8 mouse cellular contexts compared by ENCODE assay signal in the genomic region with DNA sequence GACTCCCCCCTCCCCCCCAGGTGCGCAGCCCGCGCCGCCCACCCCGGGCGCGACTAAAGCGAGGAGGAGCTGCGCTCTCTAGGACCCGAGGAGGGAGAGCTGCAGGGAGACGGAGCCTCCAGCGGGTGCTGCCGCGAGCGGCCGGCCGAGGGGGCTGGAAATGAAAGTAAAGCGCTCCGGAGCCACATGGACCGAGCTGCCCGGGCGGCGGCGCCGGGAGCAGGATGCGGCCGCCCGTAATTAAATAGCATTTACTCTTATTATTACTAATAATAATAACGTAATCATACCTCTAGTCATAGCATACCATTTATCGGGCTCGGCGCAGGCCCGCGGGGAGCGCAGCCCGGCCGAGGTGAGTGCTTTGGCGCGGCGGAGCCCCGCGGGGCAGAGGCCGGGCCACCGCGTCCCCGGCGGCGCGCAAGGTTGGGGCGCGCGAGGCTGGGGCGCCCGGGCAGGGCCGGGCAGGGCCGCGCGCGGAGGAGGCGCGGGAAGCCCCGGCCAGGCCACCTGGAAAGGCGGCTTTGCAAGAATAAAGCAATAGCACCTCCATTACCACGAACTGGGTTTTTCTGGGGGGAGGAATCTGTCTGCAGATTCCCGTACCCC. TPM values are rescaled to one million over a fixed set of nuclear protein-coding genes. Genes with fewer than 3 reads are reported as not detected.
DNase-seq lines count a peak whose midpoint lies in the region; ATAC-seq and TF ChIP-seq lines count a peak whose summit lies in the region.

A gene (plus strand): TSS at position 66 of the 609 bp plus-strand sequence.
A gene (minus strand): TSS at position 539 of the 609 bp plus-strand sequence.

- DNase-seq in adrenal gland, adult 18-20 months (ENCODE audit: low spot score in 2 of 2) = peak; percentile 72 to 79
- DNase-seq in embryo, embryonic 10 days (ENCODE audit: low spot score) = peak; percentile 72
- peak; percentile 76 for DNase-seq in gastrocnemius, postnatal 10 days
- DNase-seq in hindbrain, postnatal 0 days (ENCODE audit: low spot score) = peak; percentile 85
- peak; percentile 26 to 65 for DNase-seq in left cerebral cortex, adult 9 months (ENCODE audit: low spot score in 2 of 2)
- peak; percentile 83 to 85 for DNase-seq in right cerebral cortex, postnatal 10 days (ENCODE audit: low spot score in 2 of 2)
- peak; percentile 62 to 76 for DNase-seq in urinary bladder, postnatal 36 days (ENCODE audit: low spot score in 2 of 2)

- peak within 1 kb of the TSS; percentile 95 for H3K9ac ChIP-seq in hindbrain, postnatal 0 days (replicated peaks; ENCODE audit: low read length)

- no peaks in the 10 kb centered on the region for H3K27me3 ChIP-seq in hindbrain, postnatal 0 days (ENCODE audit: insufficient read depth, low read length)

- H3K4me1 ChIP-seq in hindbrain, postnatal 0 days (ENCODE audit: insufficient read depth, low read length) = peaks cover 7% of the 10 kb centered on the region; the same call in 1 of the 2 replicates

- peak within 1 kb of the TSS; percentile 80 for H3K4me3 ChIP-seq in hindbrain, postnatal 0 days (ENCODE audit: low read length)

- peak; percentile 23; the same call in 1 of the 2 replicates for TF ChIP-seq CTCF in hindbrain, postnatal 0 days (IDR thresholded peaks at IDR 0.05; ENCODE audit: low read depth)

- H3K27ac ChIP-seq in hindbrain, postnatal 0 days = peak within 1 kb of the TSS; percentile 95

- H3K36me3 ChIP-seq in hindbrain, postnatal 0 days (ENCODE audit: insufficient read depth, low read length) = no peaks in the 10 kb centered on the region

- peak within 1 kb of the TSS; percentile 77 for H3K4me2 ChIP-seq in hindbrain, postnatal 0 days (ENCODE audit: low read depth, low read length)

- no peaks in the 10 kb centered on the region for H3K9me3 ChIP-seq in hindbrain, postnatal 0 days (ENCODE audit: low read length)

- ATAC-seq in hindbrain, postnatal 0 days = peak; percentile 82
- peak; percentile 80 for ATAC-seq in megakaryocyte, adult 5-6 weeks (ENCODE audit: poor library complexity, severe bottlenecking)

- WGBS in hindbrain, postnatal 0 days = under 1% methylated on average over 64 of the region's 65 CpGs

RNA-seq across cellular contexts. Expression of the first gene that starts in this region (rescaled TPM):
- 10 to 100 TPM; 68.9 to 69.9 TPM for total RNA-seq in adrenal gland, adult 18-20 months (2021)
- total RNA-seq in gastrocnemius, postnatal 10 days (2021) = 10 to 100 TPM; 39.8 to 43.1 TPM
- 136 and 148 TPM in 2 replicates for total RNA-seq in hindbrain, postnatal 0 days (2014; rRNA removed)
- 31.4 and 34.5 TPM in 2 replicates for polyA plus RNA-seq in hindbrain, postnatal 0 days (2015; fragmentation: Nextera tagmentation; extraction: Ambion mirVana)
- total RNA-seq in megakaryocyte, adult 5-6 weeks (2015) = 5.8 and 6.2 TPM in 2 replicates
- total RNA-seq in megakaryocyte, adult 5-6 weeks (2017) = 5.5 and 7.0 TPM in 2 replicates

RNA-seq across cellular contexts. Expression of the second gene that starts in this region (rescaled TPM):
- total RNA-seq in adrenal gland, adult 18-20 months (2021) = 10 to 100 TPM; 69.7 to 70.0 TPM
- total RNA-seq in gastrocnemius, postnatal 10 days (2021) = 10 to 100 TPM; 28.6 to 31.3 TPM
- total RNA-seq in hindbrain, postnatal 0 days (2014; rRNA removed) = 147 and 151 TPM in 2 replicates
- 124 and 128 TPM in 2 replicates for polyA plus RNA-seq in hindbrain, postnatal 0 days (2015; fragmentation: Nextera tagmentation; extraction: Ambion mirVana)
- 29.8 and 32.0 TPM in 2 replicates for total RNA-seq in megakaryocyte, adult 5-6 weeks (2015)
- 76.5 and 79.1 TPM in 2 replicates for total RNA-seq in megakaryocyte, adult 5-6 weeks (2017)

Comparison
In these comparisons a context has a peak if more than half of its experiments do, and no peak if none do; other contexts are left out.
1. Peak in every context shown above with its lines: DNase-seq, ATAC-seq, H3K4me3 ChIP-seq and H3K27ac ChIP-seq.
2. RNA of the first gene that starts in this region (total RNA-seq): 136 to 148 TPM in hindbrain, postnatal 0 days, 68.9 to 69.9 TPM in adrenal gland, adult 18-20 months and 39.8 to 43.1 TPM in gastrocnemius, postnatal 10 days; 5.5 to 7.0 TPM in megakaryocyte, adult 5-6 weeks; every median in the first group is over 4 times any median in the second.